Mouse (Mus musculus): ENCODE results near the gene Pgp.
"Not testable (repeated sequence)": the region's sequence is repeated elsewhere in the genome, so short reads cannot be mapped to it uniquely, and the experiment has no call there.

Gene Pgp

DNA sequence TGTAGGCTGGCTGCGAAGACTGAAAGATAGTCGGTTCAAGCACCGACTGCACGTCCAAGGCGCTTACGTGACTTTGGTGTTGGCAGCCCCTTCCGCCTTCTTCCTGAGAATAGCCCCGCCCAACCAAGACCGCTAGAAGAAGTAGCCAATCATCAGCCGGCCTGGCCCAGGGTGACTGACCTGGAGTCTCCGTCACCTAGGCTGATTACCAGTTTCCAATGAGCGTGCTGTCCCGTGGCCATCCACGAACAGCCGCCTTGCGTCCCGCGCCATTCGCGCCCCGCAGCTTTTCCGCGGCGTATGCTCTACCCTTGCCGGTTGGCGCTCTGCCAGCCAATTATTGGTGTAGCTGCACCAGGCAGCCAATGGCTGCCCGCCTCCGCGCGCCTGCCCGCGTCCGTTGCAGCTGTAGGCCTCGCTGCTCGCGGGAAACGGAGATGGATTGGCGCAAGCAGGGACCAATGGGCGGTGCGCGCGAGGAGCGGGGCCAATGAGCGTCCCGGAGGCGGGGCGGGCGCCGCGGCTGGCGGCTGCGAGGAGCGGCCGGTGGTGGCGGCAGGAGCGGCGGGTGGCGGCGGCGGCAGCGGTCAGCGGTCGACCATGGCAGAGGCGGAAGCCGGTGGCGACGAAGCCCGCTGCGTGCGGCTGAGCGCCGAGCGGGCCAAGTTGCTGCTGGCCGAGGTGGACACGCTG lies at the start of gene Pgp, which contains the start of gene E4f1:
Gene Pgp (plus strand): TSS at position 483 of the 693 bp plus-strand sequence.
Gene E4f1 (minus strand): TSS at position 404 of the 693 bp plus-strand sequence.
- in situ Hi-C loops (cut with MboI; ENCODE audit: low sequenced_read_pairs), result no loop called here

DNA sequence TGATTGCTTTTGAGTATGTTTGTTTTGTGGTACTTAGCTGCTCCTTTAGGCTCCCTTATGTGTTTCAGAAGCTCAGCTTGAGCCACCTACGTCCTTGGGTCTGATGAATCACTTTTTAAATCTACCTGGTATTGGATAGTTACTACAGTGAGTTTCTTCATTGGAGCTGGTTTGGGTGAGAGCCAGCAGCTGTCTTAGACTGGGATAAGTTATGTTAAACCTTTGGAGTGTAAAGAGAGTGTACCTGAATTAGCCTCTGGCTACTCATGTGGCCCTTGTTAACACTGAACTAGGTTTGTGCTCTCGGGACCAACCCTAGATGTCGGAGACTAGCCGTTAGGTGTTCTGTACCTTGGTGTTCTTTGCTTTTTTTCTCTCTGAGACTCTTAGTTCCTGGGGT lies 47.1 kb upstream of the Pgp start:
- in situ Hi-C loops (cut with MboI; ENCODE audit: low sequenced_read_pairs), result no loop called here

DNA sequence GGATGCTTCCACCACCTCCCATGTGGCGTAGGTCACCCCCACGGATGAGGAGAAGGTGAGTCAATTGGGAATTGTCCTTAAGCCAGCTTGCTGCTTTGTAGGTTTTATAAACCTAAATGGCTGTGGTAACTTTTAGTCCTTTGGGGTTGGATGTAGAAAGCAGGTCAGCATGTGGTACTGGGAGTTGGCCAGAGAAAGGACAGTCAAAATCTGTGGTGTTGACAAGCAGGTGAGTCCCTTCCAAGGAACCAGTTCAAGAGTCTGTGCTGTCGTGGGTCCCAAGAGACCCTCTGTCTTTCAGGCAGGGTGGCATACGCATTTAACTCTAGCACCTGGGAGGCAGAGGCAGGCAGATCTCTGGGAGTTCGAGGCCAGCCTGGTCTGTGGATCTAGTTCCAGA lies 45.7 kb upstream of the Pgp start:
- in situ Hi-C loops (cut with MboI; ENCODE audit: low sequenced_read_pairs), result no loop called here

DNA sequence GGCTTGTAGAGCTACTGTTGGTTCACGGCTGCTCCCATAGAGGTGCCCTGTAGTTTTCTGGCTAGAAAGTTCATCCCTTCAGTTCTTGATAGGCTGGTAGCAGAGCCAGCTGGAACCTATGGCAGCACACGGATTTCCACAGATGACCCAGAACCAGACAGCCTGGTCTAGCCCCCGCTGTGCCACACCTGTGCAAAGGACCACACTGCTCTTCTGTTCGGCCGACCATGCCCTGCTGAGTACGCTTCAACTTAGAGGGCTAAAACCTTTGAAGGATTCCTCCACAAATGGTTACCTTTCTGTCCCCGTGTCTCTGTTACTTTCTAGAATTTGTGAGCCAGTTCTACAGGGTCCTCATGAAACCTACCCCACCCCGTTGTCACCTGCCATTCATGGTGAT lies 44.9 kb upstream of the Pgp start:
- in situ Hi-C loops (cut with MboI; ENCODE audit: low sequenced_read_pairs), result not testable (repeated sequence)

DNA sequence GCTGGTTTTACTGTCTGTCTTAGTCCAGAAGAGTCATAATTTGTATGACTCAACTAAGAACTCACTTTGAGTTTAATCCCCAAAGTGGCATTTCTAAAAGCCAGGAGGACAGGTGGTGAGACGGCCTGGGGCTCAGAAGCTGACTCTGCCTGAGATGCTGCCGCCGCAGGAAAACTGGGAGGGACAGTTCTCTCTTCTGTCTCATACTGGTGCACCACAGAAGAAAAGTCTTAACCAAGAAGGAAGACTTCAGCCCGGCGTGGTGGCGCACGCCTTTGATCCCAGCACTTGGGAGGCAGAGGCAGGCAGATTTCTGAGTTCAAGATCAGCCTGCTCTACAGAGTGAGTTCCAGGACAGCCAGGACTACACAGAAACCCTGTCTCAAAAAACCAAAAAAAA lies 44.3 kb upstream of the Pgp start:
- in situ Hi-C loops (cut with MboI; ENCODE audit: low sequenced_read_pairs), result no loop called here

DNA sequence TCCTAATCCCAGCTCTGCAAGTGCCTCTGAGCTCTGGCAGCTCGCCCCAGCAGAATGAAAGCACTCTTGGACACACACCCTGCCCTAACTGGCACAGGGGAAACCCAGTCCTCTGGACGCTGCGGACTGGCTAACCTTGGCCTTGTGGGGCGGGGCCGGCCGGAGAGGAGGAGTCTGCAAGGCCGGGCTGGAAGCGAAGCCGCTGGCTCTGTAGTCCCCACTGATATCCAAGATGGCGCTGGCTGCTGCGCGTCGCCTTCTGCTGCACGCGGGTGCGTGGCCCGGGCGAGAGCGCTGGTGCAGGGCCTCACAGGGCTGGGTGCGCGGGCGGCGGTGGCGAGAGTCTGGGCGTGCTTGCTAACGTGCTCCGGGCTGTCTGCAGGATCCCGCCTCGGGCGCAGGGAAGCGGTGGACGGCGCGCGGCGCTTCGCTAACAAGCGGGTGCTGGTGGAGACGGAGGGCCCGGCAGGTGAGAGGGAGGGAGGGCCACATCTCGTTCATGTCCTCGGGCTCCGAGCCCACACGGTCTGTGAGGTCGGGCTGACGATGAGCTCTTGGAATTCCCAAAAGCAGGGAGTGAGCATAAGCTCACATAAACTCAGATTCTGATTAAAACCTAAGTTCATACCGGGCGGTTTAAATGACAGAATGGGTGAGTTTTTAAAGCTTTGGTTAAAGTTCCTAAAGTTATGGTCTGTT lies 43.6 kb upstream of the Pgp start, which contains the start of gene Eci1:
Gene Eci1 (plus strand): TSS at position 171 of the 699 bp plus-strand sequence.
- in situ Hi-C loops (cut with MboI; ENCODE audit: low sequenced_read_pairs), result no loop called here

DNA sequence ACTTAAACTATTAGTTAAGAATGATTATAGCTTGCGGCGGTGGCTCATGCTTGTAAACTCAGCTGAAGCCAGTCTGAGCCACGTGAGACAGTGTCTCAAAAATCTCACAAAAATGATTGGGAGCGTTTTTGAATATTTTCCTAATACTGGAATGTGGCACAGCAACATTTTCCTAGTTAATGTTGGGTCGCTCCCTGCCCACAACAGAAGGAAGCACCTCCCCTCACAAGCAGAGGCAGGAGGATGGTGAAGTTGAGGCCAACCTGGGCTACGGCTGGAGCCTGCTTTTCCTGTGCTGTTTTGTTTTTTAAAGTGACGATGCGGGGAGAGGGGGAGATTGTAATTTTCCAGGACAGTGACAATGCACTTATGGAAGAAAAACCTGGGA lies 43.0 kb upstream of the Pgp start:
- in situ Hi-C loops (cut with MboI; ENCODE audit: low sequenced_read_pairs), result no loop called here

DNA sequence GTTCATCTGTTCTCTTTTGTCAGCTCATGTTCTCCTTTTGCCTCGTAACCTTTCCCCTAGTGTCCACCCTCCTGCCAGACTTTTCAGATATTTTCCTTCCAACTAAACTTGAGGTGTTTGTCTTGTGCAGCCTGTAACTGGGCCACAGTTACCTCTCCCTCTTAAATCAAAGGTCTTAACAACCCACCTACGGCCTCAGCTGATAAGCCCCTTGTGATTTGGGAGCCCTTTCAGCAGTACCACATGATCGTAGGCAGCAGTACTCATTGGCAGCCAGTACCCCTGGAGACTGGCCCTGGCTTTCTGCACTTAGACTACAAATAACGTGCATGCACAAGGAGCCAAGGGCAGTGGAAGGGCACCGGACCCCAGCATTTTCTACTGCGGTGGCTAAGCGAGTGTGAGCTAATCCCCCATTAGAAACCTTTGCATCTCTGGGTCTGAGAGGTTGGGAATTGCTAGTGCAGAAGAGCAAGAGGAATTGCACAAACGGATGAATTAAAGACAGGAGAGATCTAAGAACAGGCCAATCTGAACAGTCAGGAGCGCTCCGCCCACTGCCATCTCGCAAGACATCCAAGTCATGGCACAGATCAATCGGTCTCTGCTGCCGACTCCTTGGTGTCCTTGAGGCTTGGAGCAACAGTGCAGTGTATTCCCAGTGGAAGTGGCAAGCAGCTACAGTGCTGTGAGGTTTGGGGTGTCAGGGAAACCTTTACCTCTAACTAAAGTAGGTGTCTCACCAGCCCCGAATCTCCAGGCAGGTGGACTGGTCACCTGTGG lies 40.8 kb upstream of the Pgp start:
- in situ Hi-C loops (cut with MboI; ENCODE audit: low sequenced_read_pairs), result no loop called here

DNA sequence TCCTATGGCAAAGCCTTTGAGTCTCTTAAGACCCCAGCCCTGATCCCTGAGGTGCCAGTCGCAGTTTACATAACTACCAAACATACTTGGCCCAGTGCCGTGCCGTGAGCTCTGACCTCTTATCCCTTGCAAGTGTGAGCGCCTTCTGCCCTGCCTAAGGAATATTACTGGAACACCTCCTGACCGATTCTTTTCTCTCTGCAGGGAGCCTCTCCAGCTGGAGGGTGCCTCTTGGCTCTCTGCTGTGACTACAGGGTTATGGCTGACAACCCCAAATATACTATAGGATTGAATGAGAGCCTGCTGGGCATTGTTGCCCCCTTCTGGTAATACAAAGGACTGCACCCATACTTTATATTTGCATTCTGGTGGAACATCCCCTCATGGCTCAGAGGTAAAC lies 33.2 kb upstream of the Pgp start:
- in situ Hi-C loops (cut with MboI; ENCODE audit: low sequenced_read_pairs), result no loop called here

DNA sequence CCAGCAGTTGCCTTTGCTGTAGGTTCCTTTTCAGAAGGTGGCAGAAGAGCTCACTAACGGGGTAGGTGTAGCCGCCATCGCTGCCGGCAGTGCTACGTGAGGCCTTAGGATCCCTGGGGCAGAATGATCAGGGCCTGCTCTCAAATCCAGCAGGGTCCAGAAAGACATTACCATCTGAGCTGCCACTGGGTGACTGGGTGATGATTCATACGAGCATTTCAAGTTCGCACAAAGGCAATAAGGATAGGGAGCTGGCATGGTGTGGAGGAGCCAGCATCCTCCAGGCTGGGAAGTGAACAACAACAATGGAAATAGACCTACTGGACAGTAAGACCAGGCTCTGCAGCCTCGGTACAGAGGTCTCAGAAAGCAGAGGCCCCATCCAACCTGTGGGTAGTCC lies 29.8 kb upstream of the Pgp start:
- in situ Hi-C loops (cut with MboI; ENCODE audit: low sequenced_read_pairs), result no loop called here

DNA sequence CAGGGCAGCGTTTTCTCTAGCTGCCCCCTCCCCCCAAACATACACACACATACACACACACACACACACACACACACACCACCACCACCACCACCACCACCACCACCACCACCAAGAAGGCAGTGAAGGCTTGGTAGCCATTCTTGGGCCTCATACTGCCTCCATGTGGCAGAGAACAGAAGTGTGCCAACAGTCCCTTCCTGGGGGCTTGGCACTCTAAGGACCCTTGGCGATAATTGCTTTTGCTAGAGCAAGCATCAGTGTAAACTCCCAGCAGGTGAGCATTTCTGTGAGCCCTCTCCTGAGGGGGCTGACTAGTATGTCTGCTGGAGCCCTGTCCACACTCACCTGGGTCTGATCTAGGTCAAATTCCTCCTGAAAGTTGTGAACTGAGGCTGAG lies 29.0 kb upstream of the Pgp start:
- in situ Hi-C loops (cut with MboI; ENCODE audit: low sequenced_read_pairs), result no loop called here

DNA sequence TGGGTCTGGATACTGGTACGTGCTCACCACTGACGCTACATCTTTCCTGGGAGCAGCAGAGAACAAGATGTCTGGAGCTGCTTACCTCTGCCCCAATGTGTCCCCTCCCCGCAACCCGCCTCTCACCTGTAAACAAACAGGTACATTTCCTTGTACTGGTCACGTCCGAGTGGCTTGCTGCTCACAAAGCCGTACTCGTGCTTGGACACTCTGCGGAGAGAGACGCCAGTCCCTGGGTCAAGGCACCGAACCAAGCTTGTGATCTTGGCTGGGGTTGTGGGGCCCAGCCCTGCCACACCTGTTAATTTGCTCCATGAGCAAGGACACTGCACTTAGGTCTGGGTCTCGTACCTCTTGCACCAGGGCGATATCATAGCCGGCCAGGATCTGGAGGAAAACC lies 28.1 kb upstream of the Pgp start:
- in situ Hi-C loops (cut with MboI; ENCODE audit: low sequenced_read_pairs), result no loop called here

DNA sequence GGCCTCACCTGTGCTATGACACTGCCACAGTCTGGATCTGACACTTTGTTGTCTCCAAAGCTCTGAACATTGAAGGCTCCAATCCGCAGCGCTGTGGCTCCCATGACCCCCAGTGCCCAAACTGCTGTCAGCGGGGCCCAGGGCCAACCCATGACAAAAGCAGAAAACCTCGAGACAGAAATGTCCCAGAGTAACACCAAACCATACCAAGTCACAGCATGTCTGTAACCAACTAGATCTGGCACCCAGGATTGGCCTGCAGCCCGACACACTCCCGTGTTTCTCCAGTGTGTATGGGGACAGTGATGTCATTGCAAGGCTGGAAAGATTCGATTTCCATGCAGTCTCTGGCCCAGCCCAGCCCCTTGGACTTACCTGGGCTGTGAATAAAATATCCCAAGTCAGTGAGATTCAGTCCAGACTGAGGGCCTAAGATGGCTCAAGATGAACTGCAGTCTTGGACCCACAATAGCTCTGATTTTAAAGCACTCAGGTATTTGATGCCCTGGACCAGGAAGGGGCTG lies 27.5 kb upstream of the Pgp start, which contains the start of gene Dnase1l2:
Gene Dnase1l2 (minus strand): TSS at position 474 of the 524 bp plus-strand sequence.
- in situ Hi-C loops (cut with MboI; ENCODE audit: low sequenced_read_pairs), result no loop called here

DNA sequence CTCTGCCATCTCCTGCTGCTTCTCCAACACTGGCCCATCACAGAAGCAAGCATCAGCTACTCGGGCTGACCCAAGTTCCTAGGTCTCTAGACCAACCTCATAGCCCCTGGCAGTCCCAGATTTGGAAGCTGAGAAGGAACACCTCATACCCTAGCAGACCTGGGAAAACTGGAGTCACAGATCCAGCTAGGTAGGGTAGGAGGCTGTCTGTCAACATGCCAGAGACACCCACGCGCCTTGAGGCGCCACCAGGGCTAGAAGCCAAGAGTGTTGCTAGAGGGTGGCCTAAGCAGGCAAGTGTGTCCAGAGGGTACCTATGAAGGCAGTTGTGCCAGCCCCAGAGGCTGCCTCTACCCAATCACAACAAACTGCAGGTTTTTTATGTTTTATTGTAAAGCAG lies 26.8 kb upstream of the Pgp start:
- in situ Hi-C loops (cut with MboI; ENCODE audit: low sequenced_read_pairs), result no loop called here

DNA sequence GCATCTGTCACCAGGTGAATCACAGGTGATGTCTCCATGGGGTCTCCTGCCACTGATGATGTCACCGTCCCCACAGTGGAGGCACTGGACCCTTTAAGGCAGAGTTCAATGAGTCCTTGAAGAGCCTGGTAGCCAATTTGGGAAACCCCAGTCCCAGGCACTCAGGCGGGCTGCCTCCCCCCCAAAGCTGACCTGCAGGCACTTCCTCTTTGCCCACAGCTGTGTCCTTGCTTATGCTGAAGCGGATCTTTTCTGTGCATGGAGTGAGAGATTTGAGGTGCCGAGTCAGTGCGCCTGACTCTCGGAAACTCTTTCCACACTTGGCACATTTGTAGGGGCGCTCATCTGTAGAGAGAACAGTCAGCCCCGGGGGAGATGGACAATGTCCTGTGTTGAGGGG lies 23.6 kb upstream of the Pgp start:
- in situ Hi-C loops (cut with MboI; ENCODE audit: low sequenced_read_pairs), result no loop called here

DNA sequence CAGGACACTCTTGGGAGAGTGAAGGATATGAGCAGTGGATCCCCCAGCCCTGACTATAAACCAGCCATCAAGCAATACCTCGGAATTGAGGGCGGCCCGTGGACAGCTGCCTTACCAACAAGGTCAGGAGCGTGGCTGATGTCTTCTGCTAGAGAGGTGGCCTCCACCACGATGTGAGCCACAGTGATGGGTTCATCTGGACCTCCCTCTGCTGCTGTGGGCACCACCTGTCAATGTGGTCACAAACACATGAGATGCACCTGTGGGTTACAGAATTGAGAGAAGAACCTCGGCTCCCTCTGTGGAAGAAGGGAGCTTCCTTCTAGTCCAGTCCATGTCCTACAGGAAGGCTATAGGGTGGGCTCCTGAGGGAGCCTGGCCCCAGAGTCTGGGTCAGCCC lies 20.7 kb upstream of the Pgp start:
- in situ Hi-C loops (cut with MboI; ENCODE audit: low sequenced_read_pairs), result no loop called here

DNA sequence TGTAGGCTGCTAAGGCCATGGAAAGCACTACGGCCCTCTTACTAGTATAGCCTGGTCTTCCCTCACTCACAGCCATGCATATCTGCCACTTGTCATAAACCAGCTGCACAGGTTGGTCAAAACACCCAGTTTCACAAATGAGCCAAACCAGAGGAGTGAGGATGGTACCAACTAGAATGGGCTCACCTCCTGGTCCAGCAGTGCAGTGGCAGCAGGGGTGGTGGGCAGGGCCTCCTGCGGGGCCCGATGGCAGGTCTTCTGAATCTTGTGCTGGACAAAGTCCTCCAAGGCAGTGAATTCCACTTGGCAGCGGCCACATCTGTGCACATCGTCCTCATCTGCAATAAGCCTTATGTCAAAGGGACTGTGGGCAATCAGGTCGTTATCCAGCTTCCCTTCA lies 19.0 kb upstream of the Pgp start:
- in situ Hi-C loops (cut with MboI; ENCODE audit: low sequenced_read_pairs), result no loop called here

DNA sequence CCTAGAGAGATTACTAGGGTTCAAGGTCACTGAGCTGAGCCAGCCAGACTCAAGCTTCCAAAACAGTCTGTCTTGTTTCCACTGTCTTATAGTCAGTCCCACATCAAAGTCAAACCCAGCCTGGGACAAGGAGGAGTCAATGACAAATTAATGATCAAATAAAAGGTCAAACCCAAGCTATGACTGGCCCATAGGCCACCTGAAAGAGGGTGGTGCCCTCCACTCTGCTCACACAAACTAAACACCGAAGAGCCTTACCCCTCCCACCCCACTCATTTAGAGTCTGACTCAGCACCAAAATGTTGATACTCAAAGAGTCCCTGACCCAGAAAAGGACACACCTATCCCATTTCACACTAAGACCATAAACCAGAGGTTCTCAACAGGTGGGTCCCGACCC lies 16.8 kb upstream of the Pgp start:
- in situ Hi-C loops (cut with MboI; ENCODE audit: low sequenced_read_pairs), result no loop called here

DNA sequence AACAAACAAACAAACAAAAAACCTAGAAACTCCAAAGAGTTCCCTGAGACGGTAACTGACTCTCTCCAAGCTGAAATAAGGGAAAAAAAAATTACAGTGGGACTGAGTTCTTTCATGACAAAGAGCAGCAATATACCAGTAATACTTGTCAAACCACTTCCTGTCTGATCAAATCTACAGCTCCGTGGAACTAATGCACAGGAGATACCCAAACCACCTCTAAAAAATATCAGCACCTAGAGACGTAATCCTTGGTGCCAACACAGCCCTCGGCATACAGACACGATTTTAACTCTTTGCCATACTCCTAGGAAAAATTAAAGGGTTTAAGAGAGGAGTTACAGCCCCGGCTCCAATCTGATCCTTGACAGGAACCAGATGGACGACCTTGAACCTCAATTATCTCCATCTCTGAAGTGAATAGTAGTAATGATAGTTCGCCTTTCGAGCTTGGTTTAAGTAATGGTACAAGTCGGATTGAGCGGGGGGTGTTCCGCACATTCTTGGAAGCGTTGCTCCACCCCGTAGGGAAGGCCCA lies 15.9 kb upstream of the Pgp start:
- in situ Hi-C loops (cut with MboI; ENCODE audit: low sequenced_read_pairs), result no loop called here

DNA sequence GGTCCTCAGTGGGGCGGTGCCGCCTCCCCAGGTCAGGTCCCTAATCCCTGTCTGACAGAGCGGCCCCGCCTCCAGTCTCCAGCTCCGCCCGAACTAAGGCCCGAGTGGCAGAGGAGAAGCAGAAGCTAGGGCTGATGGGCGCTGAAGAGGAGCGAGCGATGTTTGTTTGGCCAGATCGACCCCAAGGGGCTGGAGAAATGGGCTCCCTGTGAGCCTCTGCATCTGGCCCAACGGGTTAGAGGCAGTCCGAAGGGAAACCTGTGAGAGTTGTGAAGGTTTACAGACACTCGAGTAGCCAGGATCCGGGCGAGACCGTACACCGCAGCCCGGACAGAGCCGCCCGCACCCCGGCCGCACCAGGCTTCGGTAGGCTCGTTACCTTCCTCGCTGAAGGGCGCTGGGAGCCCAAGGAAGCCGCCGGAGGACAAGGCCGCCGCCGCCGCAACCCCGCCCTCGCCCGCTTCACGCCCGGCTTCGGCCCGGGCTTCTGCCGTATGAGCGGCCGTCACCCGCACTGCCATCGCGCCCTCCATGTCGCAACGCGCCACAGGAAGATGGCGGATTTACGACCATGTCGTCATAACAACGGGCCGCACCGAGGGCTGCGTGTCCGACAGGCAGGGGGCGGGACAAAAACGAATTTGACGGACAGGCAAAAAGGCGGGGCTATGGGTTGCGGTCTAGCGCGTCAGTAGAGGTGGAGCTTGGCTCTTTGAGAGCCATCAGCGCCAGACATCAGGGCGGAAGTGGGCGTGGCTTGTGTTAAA lies 15.3 kb upstream of the Pgp start:
- in situ Hi-C loops (cut with MboI; ENCODE audit: low sequenced_read_pairs), result no loop called here

All from CH12F3 (cell line).